Mouse (Mus musculus): ENCODE data around the gene St6galnac5. TPM values are rescaled to one million over a fixed set of nuclear protein-coding genes. Genes with fewer than 3 reads are reported as not detected.

The St6galnac5 gene
- 8.4 and 16.7 TPM in 2 replicates for polyA plus RNA-seq (2014; fragmentation: Nextera tagmentation; extraction: Ambion mirVana)

DNA sequence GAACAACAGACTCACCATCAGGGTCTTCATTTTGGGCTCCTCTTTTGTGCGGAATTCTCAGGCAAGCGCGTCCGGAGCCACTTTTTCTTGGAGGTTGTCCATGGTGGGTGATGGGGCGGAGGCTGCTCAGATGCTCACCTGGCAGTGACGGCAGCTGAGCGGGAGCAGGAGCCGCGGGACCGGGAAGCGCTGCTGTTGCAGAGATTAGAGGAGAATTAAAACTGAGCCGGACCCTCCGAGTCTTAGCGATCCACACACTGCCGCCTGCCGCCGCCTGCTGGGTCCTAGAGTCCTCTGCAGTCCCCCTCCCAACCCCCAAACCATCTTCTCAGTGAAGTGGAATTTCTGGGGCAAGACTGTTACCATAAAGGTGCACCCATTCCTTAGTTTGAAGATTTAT, at the start of gene St6galnac5:
Gene St6galnac5, minus strand, starts transcription at position 259 of the 400 bp plus-strand sequence.
- peak within 1 kb of the TSS; percentile 68 for H3K9ac ChIP-seq (ENCODE audit: low read length)
- 1% methylated on average over 17 of the region's 17 CpGs for WGBS

GRCm38 (mm10) chr3:153030756-153031155, 48.7 kb upstream of the St6galnac5 start:
- Histone ChIP-seq H3K9ac (ENCODE audit: low read length) (no peak overlapping the region), H3K9me3 (replicated peaks; ENCODE audit: control insufficient read depth, low read length) (no peaks in the 10 kb centered on the region), H3K27me3 (replicated peaks; ENCODE audit: control insufficient read depth, insufficient read depth, low read length) (no peaks in the 10 kb centered on the region), H3K4me1 (ENCODE audit: control insufficient read depth, insufficient read depth, low read length) (no peaks in the 10 kb centered on the region), H3K4me2 (ENCODE audit: low read length) (no peak overlapping the region), H3K27ac (ENCODE audit: low read depth, low read length) (no peak overlapping the region), H3K36me3 (ENCODE audit: control insufficient read depth, insufficient read depth, low read length) (no peaks in the 10 kb centered on the region), H3K4me3 (ENCODE audit: low read depth, low read length) (no peak overlapping the region)
- ATAC-seq (no peak), DNase-seq (ENCODE audit: low spot score) (no peak)
- 93% methylated on average over 5 of the region's 5 CpGs for WGBS

More for the DNA sequence above, at the start of gene St6galnac5:
- H3K9me3 ChIP-seq (replicated peaks; ENCODE audit: control insufficient read depth, low read length), result no peaks in the 10 kb centered on the region
- peak; percentile 70 for ATAC-seq
- H3K4me3 ChIP-seq (ENCODE audit: low read depth, low read length), result peak within 1 kb of the TSS; percentile 51
- 0 out of 2 replicates have a peak within 1 kb of the TSS, but pooled peaks have one; percentile 9 for H3K27ac ChIP-seq (ENCODE audit: low read depth, low read length)
- H3K27me3 ChIP-seq (replicated peaks; ENCODE audit: control insufficient read depth, insufficient read depth, low read length), result peaks cover 6% of the 10 kb centered on the region; the same call in 1 of the 2 replicates
- peaks cover 7% of the 10 kb centered on the region; the same call in 1 of the 2 replicates for H3K4me1 ChIP-seq (ENCODE audit: control insufficient read depth, insufficient read depth, low read length)
- H3K36me3 ChIP-seq (ENCODE audit: control insufficient read depth, insufficient read depth, low read length), result no peaks in the 10 kb centered on the region
- peak within 1 kb of the TSS; percentile 97 for H3K4me2 ChIP-seq (ENCODE audit: low read length)
- DNase-seq (ENCODE audit: low spot score), result peak; percentile 79

GRCm38 (mm10) chr3:153024016-153024415, 42.0 kb upstream of the St6galnac5 start:
- 71% methylated on average over 11 of the region's 11 CpGs for WGBS
- ATAC-seq (no peak), DNase-seq (ENCODE audit: low spot score) (peak; percentile 22)
- no peak overlapping the region for H3K9ac ChIP-seq (ENCODE audit: low read length)
- no peaks in the 10 kb centered on the region for H3K36me3 ChIP-seq (ENCODE audit: control insufficient read depth, insufficient read depth, low read length)
- H3K9me3 ChIP-seq (replicated peaks; ENCODE audit: control insufficient read depth, low read length), result no peaks in the 10 kb centered on the region
- no peaks in the 10 kb centered on the region for H3K27me3 ChIP-seq (replicated peaks; ENCODE audit: control insufficient read depth, insufficient read depth, low read length)
- no peak overlapping the region for H3K4me3 ChIP-seq (ENCODE audit: low read depth, low read length)
- H3K27ac ChIP-seq (ENCODE audit: low read depth, low read length), result no peak overlapping the region
- no peak overlapping the region for H3K4me2 ChIP-seq (ENCODE audit: low read length)
- no peaks in the 10 kb centered on the region for H3K4me1 ChIP-seq (ENCODE audit: control insufficient read depth, insufficient read depth, low read length)

DNA sequence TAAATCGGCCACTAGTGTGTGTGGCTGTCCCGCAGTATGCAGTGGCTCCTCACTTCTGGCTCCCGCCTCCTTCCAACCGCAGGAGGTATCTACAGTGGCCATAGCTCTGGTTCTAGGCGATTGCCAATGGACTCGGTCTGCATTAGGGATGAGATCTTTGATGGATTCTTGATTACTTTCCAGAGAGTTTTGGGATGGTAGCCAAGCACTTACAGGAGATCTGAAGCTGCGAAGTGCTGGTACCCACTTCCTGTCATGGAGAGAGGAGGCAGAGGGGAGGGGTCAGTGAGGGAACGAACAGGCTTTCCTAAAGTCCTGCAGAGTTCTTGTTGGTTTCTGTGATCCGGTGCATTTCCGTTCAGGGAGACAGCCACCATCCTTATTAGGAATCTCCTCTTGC, 36.0 kb upstream of the St6galnac5 start:
- Histone ChIP-seq H3K27ac (ENCODE audit: low read depth, low read length) (no peak overlapping the region), H3K9me3 (replicated peaks; ENCODE audit: control insufficient read depth, low read length) (no peaks in the 10 kb centered on the region), H3K36me3 (ENCODE audit: control insufficient read depth, insufficient read depth, low read length) (no peaks in the 10 kb centered on the region), H3K4me3 (ENCODE audit: low read depth, low read length) (no peak overlapping the region), H3K4me1 (ENCODE audit: control insufficient read depth, insufficient read depth, low read length) (peaks cover 4% of the 10 kb centered on the region; the same call in 1 of the 2 replicates), H3K4me2 (ENCODE audit: low read length) (no peak overlapping the region), H3K9ac (ENCODE audit: low read length) (no peak overlapping the region), H3K27me3 (replicated peaks; ENCODE audit: control insufficient read depth, insufficient read depth, low read length) (no peaks in the 10 kb centered on the region)
- WGBS, result 43% methylated on average over 10 of the region's 10 CpGs
- ATAC-seq (peak; percentile 58; the same call in 1 of the 2 replicates), DNase-seq (ENCODE audit: low spot score) (peak; percentile 61)

DNA sequence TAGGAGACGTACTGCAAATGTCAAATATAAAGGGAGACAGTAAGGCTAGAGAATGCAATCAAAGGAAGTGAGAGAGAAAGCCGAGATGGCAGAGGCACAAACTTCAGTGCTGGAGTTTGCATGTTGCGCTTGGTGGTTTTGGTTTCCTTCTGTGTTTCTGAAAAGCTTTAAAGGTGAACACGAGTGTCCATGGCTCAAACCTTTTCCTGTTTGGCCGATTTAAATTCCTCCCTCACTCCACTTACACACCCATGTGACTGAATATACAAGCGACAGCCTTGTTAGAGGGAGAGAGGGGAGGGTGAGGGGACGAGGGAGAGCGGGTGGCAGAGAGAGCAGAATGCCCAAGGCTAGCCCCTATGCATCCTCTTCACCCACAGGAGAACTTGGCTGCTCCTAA, 34.3 kb upstream of the St6galnac5 start:
- no peaks in the 10 kb centered on the region for H3K9me3 ChIP-seq (replicated peaks; ENCODE audit: control insufficient read depth, low read length)
- no peak for ATAC-seq
- H3K4me2 ChIP-seq (ENCODE audit: low read length), result no peak overlapping the region
- no peaks in the 10 kb centered on the region for H3K36me3 ChIP-seq (ENCODE audit: control insufficient read depth, insufficient read depth, low read length)
- peaks cover 4% of the 10 kb centered on the region; the same call in 1 of the 2 replicates for H3K4me1 ChIP-seq (ENCODE audit: control insufficient read depth, insufficient read depth, low read length)
- H3K9ac ChIP-seq (ENCODE audit: low read length), result no peak overlapping the region
- H3K4me3 ChIP-seq (ENCODE audit: low read depth, low read length), result no peak overlapping the region
- no peak for DNase-seq (ENCODE audit: low spot score)
- no peak overlapping the region for H3K27ac ChIP-seq (ENCODE audit: low read depth, low read length)
- H3K27me3 ChIP-seq (replicated peaks; ENCODE audit: control insufficient read depth, insufficient read depth, low read length), result no peaks in the 10 kb centered on the region
- 73% methylated on average over 8 of the region's 8 CpGs for WGBS

GRCm38 (mm10) chr3:153006893-153007292, 24.8 kb upstream of the St6galnac5 start:
- Histone ChIP-seq H3K4me2 (ENCODE audit: low read length) (no peak overlapping the region), H3K27me3 (replicated peaks; ENCODE audit: control insufficient read depth, insufficient read depth, low read length) (no peaks in the 10 kb centered on the region), H3K4me1 (ENCODE audit: control insufficient read depth, insufficient read depth, low read length) (no peaks in the 10 kb centered on the region), H3K36me3 (ENCODE audit: control insufficient read depth, insufficient read depth, low read length) (no peaks in the 10 kb centered on the region), H3K27ac (ENCODE audit: low read depth, low read length) (no peak overlapping the region), H3K9me3 (replicated peaks; ENCODE audit: control insufficient read depth, low read length) (no peaks in the 10 kb centered on the region), H3K4me3 (ENCODE audit: low read depth, low read length) (no peak overlapping the region), H3K9ac (ENCODE audit: low read length) (no peak overlapping the region)
- ATAC-seq, result no peak
- no peak for DNase-seq (ENCODE audit: low spot score)
- 93% methylated on average over 6 of the region's 6 CpGs for WGBS

- H3K27ac ChIP-seq (ENCODE audit: low read depth, low read length), result no peak overlapping the region
- H3K4me1 ChIP-seq (ENCODE audit: control insufficient read depth, insufficient read depth, low read length), result no peaks in the 10 kb centered on the region
- no peaks in the 10 kb centered on the region for H3K9me3 ChIP-seq (replicated peaks; ENCODE audit: control insufficient read depth, low read length)
- no peak overlapping the region for H3K4me3 ChIP-seq (ENCODE audit: low read depth, low read length)
- WGBS, result 58% methylated on average over 5 of the region's 5 CpGs
- no peaks in the 10 kb centered on the region for H3K36me3 ChIP-seq (ENCODE audit: control insufficient read depth, insufficient read depth, low read length)
- no peak overlapping the region for H3K4me2 ChIP-seq (ENCODE audit: low read length)
- DNase-seq (ENCODE audit: low spot score) (no peak), ATAC-seq (no peak)
- H3K27me3 ChIP-seq (replicated peaks; ENCODE audit: control insufficient read depth, insufficient read depth, low read length), result no peaks in the 10 kb centered on the region
- no peak overlapping the region for H3K9ac ChIP-seq (ENCODE audit: low read length)
Measured at GRCm38 (mm10) chr3:152998901-152999300, 16.9 kb upstream of the St6galnac5 start.

DNA sequence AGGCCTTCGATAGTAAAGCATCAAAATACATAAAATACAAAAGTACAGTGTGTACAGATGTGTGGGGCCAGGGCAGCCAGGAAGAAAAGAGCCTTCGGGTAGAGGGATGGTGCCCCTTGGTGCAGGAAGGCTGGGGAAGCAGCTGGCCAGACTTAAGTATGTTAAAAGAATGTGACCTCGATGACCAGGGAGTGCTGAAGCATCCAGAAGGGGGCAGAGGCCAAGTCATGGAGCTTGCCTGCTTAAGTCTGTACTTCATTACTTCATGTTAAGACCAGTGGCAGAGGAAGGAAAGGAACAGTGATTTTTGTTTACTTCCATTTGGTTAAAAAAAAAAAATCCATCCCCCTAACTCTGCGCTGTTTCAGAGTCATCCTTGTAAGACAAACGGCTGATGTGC, 16.1 kb upstream of the St6galnac5 start:
- H3K4me3 ChIP-seq (ENCODE audit: low read depth, low read length), result no peak overlapping the region
- H3K27me3 ChIP-seq (replicated peaks; ENCODE audit: control insufficient read depth, insufficient read depth, low read length), result no peaks in the 10 kb centered on the region
- DNase-seq (ENCODE audit: low spot score) (no peak), ATAC-seq (no peak)
- H3K4me2 ChIP-seq (ENCODE audit: low read length), result no peak overlapping the region
- H3K27ac ChIP-seq (ENCODE audit: low read depth, low read length), result no peak overlapping the region
- no peaks in the 10 kb centered on the region for H3K36me3 ChIP-seq (ENCODE audit: control insufficient read depth, insufficient read depth, low read length)
- H3K4me1 ChIP-seq (ENCODE audit: control insufficient read depth, insufficient read depth, low read length), result no peaks in the 10 kb centered on the region
- WGBS, result 68% methylated on average over 5 of the region's 5 CpGs
- H3K9me3 ChIP-seq (replicated peaks; ENCODE audit: control insufficient read depth, low read length), result no peaks in the 10 kb centered on the region
- H3K9ac ChIP-seq (ENCODE audit: low read length), result no peak overlapping the region

DNA sequence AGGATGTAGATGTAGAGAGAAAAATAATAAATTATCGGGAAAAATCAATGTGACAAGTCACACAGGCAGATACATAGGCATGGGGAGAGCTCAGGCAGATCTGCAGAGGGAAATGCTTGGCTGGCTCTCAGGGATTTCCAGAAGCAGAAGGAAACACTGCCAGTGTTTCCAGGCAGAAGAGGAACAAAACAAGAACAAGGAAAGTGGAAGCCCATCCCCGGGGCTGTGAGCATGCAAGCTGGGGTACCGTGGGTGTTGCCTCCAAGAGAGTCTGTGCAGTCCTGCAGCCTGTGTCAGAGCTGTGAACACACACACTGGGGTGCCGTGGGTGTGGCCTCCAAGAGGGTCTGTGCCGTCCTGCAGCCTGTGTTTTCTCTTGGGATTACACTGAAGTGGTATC, 11.6 kb upstream of the St6galnac5 start:
- no peaks in the 10 kb centered on the region for H3K27me3 ChIP-seq (replicated peaks; ENCODE audit: control insufficient read depth, insufficient read depth, low read length)
- no peak for DNase-seq (ENCODE audit: low spot score)
- no peak for ATAC-seq
- no peak overlapping the region for H3K27ac ChIP-seq (ENCODE audit: low read depth, low read length)
- H3K4me3 ChIP-seq (ENCODE audit: low read depth, low read length), result no peak overlapping the region
- whole genome bisulfite sequencing, result 69% methylated on average over 5 of the region's 5 CpGs
- H3K4me2 ChIP-seq (ENCODE audit: low read length), result no peak overlapping the region
- no peak overlapping the region for H3K9ac ChIP-seq (ENCODE audit: low read length)
- no peaks in the 10 kb centered on the region for H3K36me3 ChIP-seq (ENCODE audit: control insufficient read depth, insufficient read depth, low read length)
- no peaks in the 10 kb centered on the region for H3K4me1 ChIP-seq (ENCODE audit: control insufficient read depth, insufficient read depth, low read length)
- no peaks in the 10 kb centered on the region for H3K9me3 ChIP-seq (replicated peaks; ENCODE audit: control insufficient read depth, low read length)

Measured in forebrain, embryonic 14.5 days (tissue).